Mouse (Mus musculus): ENCODE measurements around the gene Vps25. TPM values are rescaled to one million over a fixed set of nuclear protein-coding genes. Genes with fewer than 3 reads are reported as not detected.
A peak's percentile ranks its signal among the peaks of the same experiment; 100 is the strongest.

The Vps25 gene
- polyA plus RNA-seq, 1 experiment from 2014 or later, result 98.8 TPM

DNA sequence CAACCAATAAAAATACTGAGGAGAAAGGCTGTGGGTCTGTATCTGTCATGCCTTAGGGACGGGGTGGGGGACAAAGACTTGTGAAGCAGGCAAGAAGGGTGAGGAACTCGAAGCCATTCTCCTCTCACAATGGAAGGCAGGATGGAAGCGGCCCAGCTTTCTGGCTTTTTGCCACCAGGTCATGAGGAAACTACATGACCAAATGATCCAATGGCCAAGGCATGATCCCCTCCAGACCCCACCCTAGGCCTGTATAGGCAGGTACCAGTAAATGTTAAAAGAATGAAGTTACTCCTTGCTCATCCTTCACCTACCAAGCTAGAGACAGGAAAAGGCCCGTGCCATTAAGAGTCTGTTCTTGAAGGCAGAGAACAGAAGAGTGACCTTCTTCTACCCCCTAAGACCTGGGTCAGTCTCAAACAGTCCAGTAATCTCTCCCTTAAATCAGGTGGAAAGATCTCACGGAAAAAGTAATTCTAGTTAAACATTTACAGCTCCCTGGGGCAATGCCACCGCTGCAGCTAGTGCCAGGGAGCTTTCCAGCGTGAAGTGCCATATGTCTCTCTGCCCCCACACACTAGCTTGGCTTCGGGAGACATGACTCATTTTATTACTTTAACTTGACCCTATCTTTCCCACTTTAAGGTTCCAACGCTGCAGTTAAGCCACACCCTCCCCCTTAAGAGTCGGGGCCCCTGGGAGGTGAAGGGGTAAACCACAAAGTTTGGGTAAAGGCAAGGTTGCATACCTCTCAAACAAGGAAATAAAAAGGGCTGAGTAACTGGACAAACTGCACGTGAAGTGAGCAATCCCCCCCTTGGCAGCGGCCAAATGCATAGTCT lies 24.1 kb downstream of the Vps25 start:
- peaks cover 25% of the 10 kb centered on the region for H3K36me3 ChIP-seq
- peaks cover 9% of the 10 kb centered on the region; the same call in 1 of the 2 replicates for H3K27me3 ChIP-seq (replicated peaks)
- H3K9ac ChIP-seq, result peak overlapping the region; percentile 90
- H3K4me1 ChIP-seq, result peaks cover 32% of the 10 kb centered on the region
- WGBS, result 64% methylated on average over 12 of the region's 12 CpGs
- peak overlapping the region; percentile 82 for H3K4me2 ChIP-seq
- H3K4me3 ChIP-seq, result peak overlapping the region; percentile 84
- no peaks in the 10 kb centered on the region for H3K9me3 ChIP-seq
- no peak overlapping the region for H3K27ac ChIP-seq (replicated peaks)
- no peak for ATAC-seq (ENCODE audit: extremely low read depth, insufficient number of reproducible peaks, low FRiP score, low TSS enrichment)

GRCm38 (mm10) chr11:101278223-101279192 lies 25.0 kb downstream of the Vps25 start, which contains the start of the genes Cntd1 and Coa3:
Cntd1 (plus strand) TSS chr11:101279012.
Coa3 (minus strand) TSS chr11:101279114.
- Histone ChIP-seq H3K9ac (peak within 1 kb of the TSS; percentile 90), H3K4me2 (peak within 1 kb of the TSS; percentile 82), H3K36me3 (peaks cover 25% of the 10 kb centered on the region), H3K4me3 (peak within 1 kb of the TSS; percentile 84), H3K27ac (replicated peaks) (peak within 1 kb of the TSS; percentile 76), H3K27me3 (replicated peaks) (peaks cover 9% of the 10 kb centered on the region; the same call in 1 of the 2 replicates), H3K9me3 (no peaks in the 10 kb centered on the region), H3K4me1 (peaks cover 32% of the 10 kb centered on the region)
- peak; percentile 76; the same call in 1 of the 2 replicates for ATAC-seq (ENCODE audit: extremely low read depth, insufficient number of reproducible peaks, low FRiP score, low TSS enrichment)
- 7% methylated on average over 45 of the region's 45 CpGs for WGBS

DNA sequence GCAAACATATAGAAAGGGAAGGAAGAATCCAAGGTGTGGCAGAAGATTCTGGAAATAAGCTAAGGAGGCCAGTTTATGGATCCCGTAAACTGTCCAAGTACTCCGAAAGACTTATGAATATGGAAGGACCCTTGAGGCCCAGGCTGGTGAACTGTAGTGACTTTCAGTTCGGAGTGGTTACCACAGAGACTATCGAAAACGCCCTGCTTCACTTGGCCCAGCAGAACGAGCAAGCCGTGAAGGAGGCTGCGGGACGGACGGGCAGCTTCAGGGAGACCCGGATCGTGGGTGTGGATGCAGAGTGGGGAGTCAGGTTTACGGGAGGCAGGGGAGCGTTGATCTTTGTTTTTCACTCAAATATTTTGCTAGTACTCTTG lies 25.7 kb downstream of the Vps25 start:
- ATAC-seq (ENCODE audit: extremely low read depth, insufficient number of reproducible peaks, low FRiP score, low TSS enrichment), result no peak
- H3K27ac ChIP-seq (replicated peaks), result no peak overlapping the region

DNA sequence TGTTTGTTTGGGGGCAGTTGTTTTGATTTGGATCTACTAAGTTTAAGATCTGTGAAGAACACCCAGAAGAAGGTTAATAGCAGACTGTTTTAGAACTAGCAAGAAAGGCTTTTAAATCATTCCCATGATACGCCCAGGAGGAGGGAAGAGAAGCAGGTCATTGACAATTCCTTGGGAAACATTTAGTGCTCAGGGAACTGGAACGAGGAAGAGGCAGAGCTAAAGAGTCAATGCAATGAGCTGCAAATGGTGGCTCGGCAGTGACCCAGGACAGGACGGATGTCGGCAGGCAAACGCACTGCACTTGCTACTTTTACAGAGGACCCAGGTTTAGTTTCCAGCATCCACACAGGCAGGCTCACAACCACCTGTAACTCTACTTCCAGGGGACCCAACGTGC lies 27.3 kb downstream of the Vps25 start:
- Histone ChIP-seq H3K36me3 (peaks cover 32% of the 10 kb centered on the region), H3K9ac (no peak overlapping the region), H3K4me3 (no peak overlapping the region), H3K27ac (replicated peaks) (no peak overlapping the region), H3K27me3 (replicated peaks) (peaks cover 9% of the 10 kb centered on the region; the same call in 1 of the 2 replicates), H3K4me1 (peaks cover 32% of the 10 kb centered on the region), H3K9me3 (no peaks in the 10 kb centered on the region), H3K4me2 (no peak overlapping the region)
- 44% methylated on average over 7 of the region's 7 CpGs for WGBS
- no peak for ATAC-seq (ENCODE audit: extremely low read depth, insufficient number of reproducible peaks, low FRiP score, low TSS enrichment)

More for the DNA sequence above, 25.7 kb downstream of the Vps25 start:
- peaks cover 32% of the 10 kb centered on the region for H3K4me1 ChIP-seq
- no peaks in the 10 kb centered on the region for H3K9me3 ChIP-seq
- H3K36me3 ChIP-seq, result peaks cover 21% of the 10 kb centered on the region
- 52% methylated on average over 14 of the region's 14 CpGs for WGBS
- peak overlapping the region; percentile 82 for H3K4me2 ChIP-seq
- H3K4me3 ChIP-seq, result peak overlapping the region; percentile 84
- H3K27me3 ChIP-seq (replicated peaks), result peaks cover 9% of the 10 kb centered on the region; the same call in 1 of the 2 replicates
- peak overlapping the region; percentile 61 for H3K9ac ChIP-seq

DNA sequence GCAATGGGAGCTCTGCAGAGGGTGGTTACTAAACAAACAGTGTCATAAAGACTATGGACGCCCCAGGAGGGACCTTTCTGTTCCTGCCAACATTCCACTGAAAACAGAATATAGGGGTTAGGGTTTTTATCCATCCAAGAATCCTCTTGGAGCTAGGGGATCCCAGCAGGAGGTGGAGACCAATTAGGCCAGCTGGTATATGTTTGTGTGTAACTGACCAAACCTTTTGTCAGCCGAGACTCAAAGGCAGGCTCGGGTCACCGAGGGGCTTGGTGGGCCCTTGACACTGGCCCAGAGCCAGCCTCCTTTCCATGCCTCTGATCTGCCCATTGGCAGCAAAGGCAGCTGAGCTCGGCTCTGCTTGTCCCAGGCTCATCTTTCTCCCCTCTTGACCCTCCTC lies 29.4 kb downstream of the Vps25 start:
- 39% methylated on average over 5 of the region's 5 CpGs for WGBS

DNA sequence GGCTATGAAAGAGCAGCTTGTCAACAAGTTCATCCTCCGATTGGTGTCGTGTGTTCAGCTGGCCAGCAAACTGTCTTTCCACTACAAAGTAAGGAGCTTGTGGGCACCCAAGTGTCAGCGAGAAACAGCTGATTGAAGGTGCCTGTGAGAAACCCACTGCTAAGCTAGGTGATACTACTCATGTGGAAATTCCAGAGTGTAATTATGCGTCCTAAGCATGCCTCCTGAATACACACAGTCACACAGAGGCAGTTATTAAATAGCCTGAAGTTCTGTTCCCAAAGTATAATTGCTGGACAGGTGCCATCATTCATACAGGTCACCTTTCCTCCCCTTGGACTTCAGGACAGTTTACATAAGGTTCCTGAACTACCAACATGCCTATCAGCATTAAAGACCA lies 30.3 kb downstream of the Vps25 start:
- H3K36me3 ChIP-seq, result peaks cover 40% of the 10 kb centered on the region
- H3K9ac ChIP-seq, result no peak overlapping the region
- 62% methylated on average over 4 of the region's 4 CpGs for WGBS
- no peak for ATAC-seq (ENCODE audit: extremely low read depth, insufficient number of reproducible peaks, low FRiP score, low TSS enrichment)
- no peak overlapping the region for H3K4me3 ChIP-seq
- no peak overlapping the region for H3K4me2 ChIP-seq
- H3K27ac ChIP-seq (replicated peaks), result no peak overlapping the region
- peaks cover 8% of the 10 kb centered on the region for H3K4me1 ChIP-seq
- peaks cover 9% of the 10 kb centered on the region; the same call in 1 of the 2 replicates for H3K27me3 ChIP-seq (replicated peaks)
- H3K9me3 ChIP-seq, result no peaks in the 10 kb centered on the region

More for the DNA sequence above, 29.4 kb downstream of the Vps25 start:
- peaks cover 12% of the 10 kb centered on the region for H3K4me1 ChIP-seq
- no peak overlapping the region for H3K27ac ChIP-seq (replicated peaks)
- no peak for ATAC-seq (ENCODE audit: extremely low read depth, insufficient number of reproducible peaks, low FRiP score, low TSS enrichment)
- H3K36me3 ChIP-seq, result peaks cover 31% of the 10 kb centered on the region
- H3K4me2 ChIP-seq, result no peak overlapping the region
- no peak overlapping the region for H3K4me3 ChIP-seq
- H3K27me3 ChIP-seq (replicated peaks), result peaks cover 9% of the 10 kb centered on the region; the same call in 1 of the 2 replicates
- no peak overlapping the region for H3K9ac ChIP-seq
- no peaks in the 10 kb centered on the region for H3K9me3 ChIP-seq

DNA sequence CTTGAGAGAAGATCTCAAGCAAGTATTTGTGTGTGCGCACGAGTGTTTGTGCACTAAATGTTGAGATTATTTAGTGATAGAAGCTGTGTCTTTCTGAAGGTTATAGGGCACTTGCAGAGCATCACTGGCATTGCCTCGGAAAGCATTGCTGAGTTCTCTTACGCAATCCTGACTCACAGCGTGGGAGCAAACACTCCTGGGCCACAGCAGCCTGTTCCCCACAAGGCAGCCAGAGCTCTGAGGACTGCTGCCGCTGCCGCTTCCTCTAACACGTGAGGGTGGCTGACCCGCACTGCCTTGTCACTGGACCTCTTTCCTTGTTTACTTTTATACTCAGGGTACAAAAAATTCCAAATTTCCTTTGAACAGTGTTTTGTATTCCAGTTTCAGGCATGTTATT lies 33.8 kb downstream of the Vps25 start:
- Histone ChIP-seq H3K36me3 (peaks cover 75% of the 10 kb centered on the region), H3K4me2 (no peak overlapping the region), H3K4me1 (no peaks in the 10 kb centered on the region), H3K27ac (replicated peaks) (no peak overlapping the region), H3K4me3 (no peak overlapping the region), H3K9ac (no peak overlapping the region), H3K9me3 (no peaks in the 10 kb centered on the region), H3K27me3 (replicated peaks) (no peaks in the 10 kb centered on the region)
- ATAC-seq (ENCODE audit: extremely low read depth, insufficient number of reproducible peaks, low FRiP score, low TSS enrichment), result no peak
- 82% methylated on average over 9 of the region's 9 CpGs for WGBS

- Histone ChIP-seq H3K4me2 (no peak overlapping the region), H3K27me3 (replicated peaks) (no peaks in the 10 kb centered on the region), H3K9me3 (no peaks in the 10 kb centered on the region), H3K4me1 (no peaks in the 10 kb centered on the region), H3K9ac (no peak overlapping the region), H3K4me3 (no peak overlapping the region), H3K27ac (replicated peaks) (no peak overlapping the region), H3K36me3 (peaks cover 97% of the 10 kb centered on the region)
- no peak for ATAC-seq (ENCODE audit: extremely low read depth, insufficient number of reproducible peaks, low FRiP score, low TSS enrichment)
- 92% methylated on average over 8 of the region's 8 CpGs for WGBS
These were observed 37.7 kb downstream of the Vps25 start for GRCm38 (mm10) chr11:101291231-101291630.

DNA sequence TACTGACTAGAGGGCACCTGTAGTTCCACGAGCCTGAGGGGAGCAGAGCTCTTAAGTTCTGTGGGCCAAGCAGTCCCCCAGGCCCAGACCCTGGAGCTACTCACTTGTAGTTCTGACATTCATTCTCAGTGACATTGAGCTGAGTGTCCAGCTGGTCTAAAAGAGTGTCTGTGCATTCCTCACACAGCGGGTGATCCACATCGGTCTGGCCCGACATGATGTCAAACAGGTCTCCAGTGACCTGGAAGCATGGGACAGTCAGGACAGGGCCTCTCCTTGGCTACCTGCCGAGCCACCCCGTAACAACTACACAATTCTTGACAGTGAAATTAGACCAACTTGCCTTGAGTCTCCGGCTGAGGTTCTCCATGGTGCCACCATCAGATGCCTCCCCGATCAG lies 41.7 kb downstream of the Vps25 start:
- H3K4me1 ChIP-seq, result 0 out of 2 replicates have a peak, but pooled peaks cover 1% of the 10 kb centered on the region
- WGBS, result 90% methylated on average over 8 of the region's 8 CpGs
- no peaks in the 10 kb centered on the region for H3K27me3 ChIP-seq (replicated peaks)
- ATAC-seq (ENCODE audit: extremely low read depth, insufficient number of reproducible peaks, low FRiP score, low TSS enrichment), result no peak
- H3K36me3 ChIP-seq, result peaks cover 93% of the 10 kb centered on the region
- H3K27ac ChIP-seq (replicated peaks), result no peak overlapping the region
- no peak overlapping the region for H3K4me2 ChIP-seq
- no peaks in the 10 kb centered on the region for H3K9me3 ChIP-seq
- H3K4me3 ChIP-seq, result no peak overlapping the region
- no peak overlapping the region for H3K9ac ChIP-seq

DNA sequence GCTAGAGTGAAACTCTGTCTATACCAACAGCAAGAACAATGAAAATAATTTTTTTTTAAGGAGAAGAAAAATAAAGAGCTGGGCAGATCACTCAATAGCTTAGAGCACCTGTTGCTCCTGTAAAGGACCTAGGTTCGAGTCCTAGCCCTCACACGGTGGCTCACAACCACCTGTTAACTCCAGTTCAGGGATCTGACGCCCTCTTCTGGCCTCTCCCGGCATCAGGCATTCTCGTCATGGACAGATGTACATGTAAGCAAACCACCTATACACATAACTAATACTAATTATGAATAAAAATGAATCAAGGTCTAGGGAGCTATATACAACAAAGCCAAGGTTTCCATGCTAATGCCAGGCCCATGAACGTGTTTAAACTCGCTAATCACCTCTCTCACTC lies 47.4 kb downstream of the Vps25 start:
- peak overlapping the region; percentile 96 for H3K9ac ChIP-seq
- no peak overlapping the region for H3K27ac ChIP-seq (replicated peaks)
- H3K4me3 ChIP-seq, result peak overlapping the region; percentile 98
- H3K4me1 ChIP-seq, result peaks cover 15% of the 10 kb centered on the region
- 58% methylated on average over 7 of the region's 7 CpGs for WGBS
- H3K9me3 ChIP-seq, result no peaks in the 10 kb centered on the region
- ATAC-seq (ENCODE audit: extremely low read depth, insufficient number of reproducible peaks, low FRiP score, low TSS enrichment), result no peak
- peaks cover 39% of the 10 kb centered on the region for H3K36me3 ChIP-seq
- H3K27me3 ChIP-seq (replicated peaks), result no peaks in the 10 kb centered on the region
- peak overlapping the region; percentile 100 for H3K4me2 ChIP-seq

Measured in heart, embryonic 13.5 days (tissue).